Mouse (Mus musculus) CH12.LX (cell line): Measurements from ENCODE around the gene Cactin. TPM values are rescaled to one million over a fixed set of nuclear protein-coding genes. Genes with fewer than 3 reads are reported as not detected.

Experiments
- DNase-seq: peaks from one replicate; pipeline ENCODE4 v3.0.0-alpha.2; 2013; ENCODE audit errors: extremely low read depth
- H3K27ac ChIP-seq: 2 replicates; pipeline ENCODE4 v1.5.1; 2012; ENCODE audit warnings: low read depth, mild to moderate bottlenecking, control low read depth, moderate library complexity; ENCODE audit not compliant: insufficient read depth
- H3K27me3 ChIP-seq: replicated peaks from 2 replicates; pipeline ENCODE3; 2012; ENCODE audit warnings: inconsistent platforms
- H3K36me3 ChIP-seq, 2 experiments: replicated peaks in 1 of 2; 2 replicates each; pipeline versions ENCODE3 to v1.6.1; 2012; ENCODE audit warnings: inconsistent platforms in 1 of 2, low read length in 1 of 2, mild to moderate bottlenecking in 1 of 2, mixed read lengths in 1 of 2, moderate library complexity in 1 of 2; ENCODE audit not compliant: control insufficient read depth in 1 of 2, insufficient read depth in 1 of 2
- H3K4me1 ChIP-seq, 2 experiments: 2 replicates each; pipeline ENCODE4 v1.6.1; 2012; ENCODE audit warnings: inconsistent platforms in 1 of 2, moderate library complexity in 1 of 2; ENCODE audit not compliant: insufficient read depth in 2 of 2, control insufficient read depth in 1 of 2
- H3K4me2 ChIP-seq: 2 replicates; pipeline ENCODE4 v1.6.1; 2012; ENCODE audit warnings: low read depth, mild to moderate bottlenecking, control low read depth; ENCODE audit not compliant: poor library complexity, insufficient read depth, severe bottlenecking
- H3K4me3 ChIP-seq, 3 experiments: fragments of 150-350 bp in 1 of 3; sonication (generic) in 1 of 3; replicated peaks in 1 of 3; 2 replicates each; pipeline versions ENCODE3 to v1.5.1; 2011 to 2012; ENCODE audit warnings: low read depth in 2 of 3, low read length in 2 of 3, mild to moderate bottlenecking in 2 of 3, moderate library complexity in 2 of 3, control low read depth in 1 of 3, improper control_type of control experiment in 1 of 3, inconsistent platforms in 1 of 3, mixed read lengths in 1 of 3; ENCODE audit not compliant: poor library complexity in 1 of 3
- H3K79me2 ChIP-seq: replicated peaks from 2 replicates; pipeline ENCODE4 v1.6.1; 2012; ENCODE audit warnings: mild to moderate bottlenecking, moderate library complexity; ENCODE audit not compliant: control insufficient read depth, poor library complexity, insufficient read depth, severe bottlenecking; ENCODE audit errors: extremely low read depth
- H3K9ac ChIP-seq: 2 replicates; pipeline ENCODE4 v1.6.1; 2012; ENCODE audit warnings: low read depth, mild to moderate bottlenecking, control low read depth, moderate library complexity; ENCODE audit not compliant: insufficient read depth
- H3K9me3 ChIP-seq: replicated peaks from 2 replicates; pipeline ENCODE3; 2012; ENCODE audit warnings: low read length, inconsistent platforms, mixed read lengths
- BHLHE40 ChIP-seq: IDR thresholded peaks from 2 replicates; pipeline ENCODE4 v1.6.1; 2011; ENCODE audit warnings: mild to moderate bottlenecking, low read depth, low read length, improper control_type of control experiment
- CHD1 ChIP-seq: IDR thresholded peaks from 2 replicates; pipeline ENCODE4 v1.6.1; 2012; ENCODE audit warnings: low read depth, low read length, improper control_type of control experiment, inconsistent platforms
- CHD2 ChIP-seq: IDR thresholded peaks from 2 replicates; pipeline ENCODE4 v1.6.1; 2011; ENCODE audit warnings: low read length, improper control_type of control experiment
- CTCF ChIP-seq, 2 experiments: IDR thresholded peaks in 1 of 2; conservative IDR thresholded peaks in 1 of 2; 2 replicates each; pipeline ENCODE4 v1.5.1; 2011 to 2012; ENCODE audit warnings: low read depth in 2 of 2, low read length in 2 of 2, improper control_type of control experiment in 1 of 2, inconsistent platforms in 1 of 2, mild to moderate bottlenecking in 1 of 2, moderate library complexity in 1 of 2
- E2F4 ChIP-seq: IDR thresholded peaks from 2 replicates; pipeline ENCODE4 v1.6.1; 2011; ENCODE audit warnings: low read depth, low read length, improper control_type of control experiment; ENCODE audit not compliant: insufficient replicate concordance
- ELF1 ChIP-seq: IDR thresholded peaks from 2 replicates; pipeline ENCODE4 v1.6.1; 2014; ENCODE audit warnings: low read depth, mild to moderate bottlenecking, inconsistent platforms, low read length, improper control_type of control experiment
- EP300 ChIP-seq: IDR thresholded peaks from 2 replicates; pipeline ENCODE4 v1.6.1; 2011; ENCODE audit warnings: low read length, improper control_type of control experiment
- ETS1 ChIP-seq: conservative IDR thresholded peaks from 2 replicates; pipeline ENCODE4 v1.6.1; 2012; ENCODE audit warnings: low read depth, mild to moderate bottlenecking, inconsistent platforms, low read length, improper control_type of control experiment, moderate library complexity
- GABPA ChIP-seq: IDR thresholded peaks from 2 replicates; pipeline ENCODE4 v1.6.1; 2012; ENCODE audit warnings: low read depth, low read length, improper control_type of control experiment, inconsistent platforms; ENCODE audit not compliant: insufficient replicate concordance
- HCFC1 ChIP-seq: IDR thresholded peaks from 2 replicates; pipeline ENCODE4 v1.6.1; 2012; ENCODE audit warnings: low read depth, mild to moderate bottlenecking, inconsistent platforms, low read length, improper control_type of control experiment
- IRF4 ChIP-seq: IDR thresholded peaks from 2 replicates; pipeline ENCODE4 v1.6.1; 2014; ENCODE audit warnings: low read depth, mild to moderate bottlenecking, inconsistent platforms, low read length, improper control_type of control experiment
- JUN ChIP-seq: IDR thresholded peaks from 2 replicates; pipeline ENCODE4 v1.6.1; 2011; ENCODE audit warnings: low read depth, mild to moderate bottlenecking, low read length, improper control_type of control experiment, moderate library complexity; ENCODE audit not compliant: insufficient read depth
- JUND ChIP-seq: conservative IDR thresholded peaks from 2 replicates; pipeline ENCODE4 v1.6.1; 2011; ENCODE audit warnings: low read depth, low read length, improper control_type of control experiment
- KAT2A ChIP-seq: IDR thresholded peaks from 2 replicates; pipeline ENCODE4 v1.6.1; 2012; ENCODE audit warnings: low read length, improper control_type of control experiment, inconsistent platforms; ENCODE audit not compliant: insufficient replicate concordance
- MAFK ChIP-seq: IDR thresholded peaks from 2 replicates; pipeline ENCODE4 v1.6.1; 2011; ENCODE audit warnings: low read length, improper control_type of control experiment; ENCODE audit not compliant: insufficient replicate concordance
- MAX ChIP-seq: IDR thresholded peaks from 2 replicates; pipeline ENCODE4 v1.6.1; 2011; ENCODE audit warnings: low read length, improper control_type of control experiment
- MAZ ChIP-seq: IDR thresholded peaks from 2 replicates; pipeline ENCODE4 v1.6.1; 2012; ENCODE audit warnings: low read depth, mild to moderate bottlenecking, inconsistent platforms, low read length, improper control_type of control experiment, moderate library complexity
- MEF2A ChIP-seq: IDR thresholded peaks from 2 replicates; pipeline ENCODE4 v1.6.1; 2014; ENCODE audit warnings: low read depth, mild to moderate bottlenecking, inconsistent platforms, low read length, improper control_type of control experiment, borderline replicate concordance
- MXI1 ChIP-seq: IDR thresholded peaks from 2 replicates; pipeline ENCODE4 v1.6.1; 2011; ENCODE audit warnings: mild to moderate bottlenecking, low read depth, low read length, improper control_type of control experiment
- MYC ChIP-seq: IDR thresholded peaks from 2 replicates; pipeline ENCODE4 v1.6.1; 2011; ENCODE audit warnings: low read depth, mild to moderate bottlenecking, improper control_type of control experiment, low read length
- NELFE ChIP-seq: IDR thresholded peaks from 2 replicates; pipeline ENCODE4 v1.6.1; 2011; ENCODE audit warnings: low read depth, low read length, improper control_type of control experiment
- NRF1 ChIP-seq: IDR thresholded peaks from 2 replicates; pipeline ENCODE4 v1.6.1; 2014; ENCODE audit warnings: low read depth, mild to moderate bottlenecking, inconsistent platforms, low read length, improper control_type of control experiment, moderate library complexity
- PAX5 ChIP-seq: IDR thresholded peaks from 2 replicates; pipeline ENCODE4 v1.6.1; 2012; ENCODE audit warnings: low read length, inconsistent platforms, mixed read lengths
- POLR2A ChIP-seq: IDR thresholded peaks from 2 replicates; pipeline ENCODE4 v1.6.1; 2011; ENCODE audit warnings: low read depth, mild to moderate bottlenecking, improper control_type of control experiment, low read length
- POLR2AphosphoS2 ChIP-seq: IDR thresholded peaks from 2 replicates; pipeline ENCODE4 v1.6.1; 2011; ENCODE audit warnings: low read depth, low read length, improper control_type of control experiment
- RAD21 ChIP-seq: IDR thresholded peaks from 2 replicates; pipeline ENCODE4 v1.6.1; 2011; ENCODE audit warnings: low read depth, mild to moderate bottlenecking, low read length, improper control_type of control experiment, moderate library complexity
- RCOR1 ChIP-seq: conservative IDR thresholded peaks from 2 replicates; pipeline ENCODE4 v1.6.1; 2012; ENCODE audit warnings: low read depth, mild to moderate bottlenecking, inconsistent platforms, low read length, improper control_type of control experiment
- SIN3A ChIP-seq: IDR thresholded peaks from 2 replicates; pipeline ENCODE4 v1.6.1; 2012; ENCODE audit warnings: low read length, improper control_type of control experiment, inconsistent platforms
- SMC3 ChIP-seq: IDR thresholded peaks from 2 replicates; pipeline ENCODE4 v1.6.1; 2011; ENCODE audit warnings: low read depth, low read length, improper control_type of control experiment
- TBP ChIP-seq: conservative IDR thresholded peaks from 2 replicates; pipeline ENCODE4 v1.6.1; 2011; ENCODE audit warnings: low read depth, low read length, improper control_type of control experiment
- TCF12 ChIP-seq: IDR thresholded peaks from 2 replicates; pipeline ENCODE4 v1.6.1; 2014; ENCODE audit warnings: low read depth, mild to moderate bottlenecking, inconsistent platforms, low read length, improper control_type of control experiment
- UBTF ChIP-seq: IDR thresholded peaks from 2 replicates; pipeline ENCODE4 v1.6.1; 2012; ENCODE audit warnings: low read depth, mild to moderate bottlenecking, inconsistent platforms, low read length, improper control_type of control experiment, moderate library complexity
- USF1 ChIP-seq: IDR thresholded peaks from 2 replicates; pipeline ENCODE4 v1.6.1; 2014; ENCODE audit warnings: low read depth, mild to moderate bottlenecking, inconsistent platforms, low read length, improper control_type of control experiment
- USF2 ChIP-seq: conservative IDR thresholded peaks from 2 replicates; pipeline ENCODE4 v1.6.1; 2011; ENCODE audit warnings: low read depth, low read length, improper control_type of control experiment
- ZC3H11A ChIP-seq: IDR thresholded peaks from 2 replicates; pipeline ENCODE4 v1.6.1; 2012; ENCODE audit warnings: low read depth, mild to moderate bottlenecking, inconsistent platforms, low read length, improper control_type of control experiment
- ZKSCAN1 ChIP-seq: IDR thresholded peaks from 2 replicates; pipeline ENCODE4 v1.6.1; 2012; ENCODE audit warnings: low read depth, inconsistent platforms, low read length, improper control_type of control experiment, borderline replicate concordance
- ZMIZ1 ChIP-seq: IDR thresholded peaks from 2 replicates; pipeline ENCODE4 v1.6.1; 2012; ENCODE audit warnings: low read depth, mild to moderate bottlenecking, inconsistent platforms, low read length, improper control_type of control experiment
- ZNF384 ChIP-seq: IDR thresholded peaks from 2 replicates; pipeline ENCODE4 v1.6.1; 2012; ENCODE audit warnings: low read depth, low read length, improper control_type of control experiment, inconsistent platforms
- dilution Hi-C: fragments of 300-500 bp; cut with MboI; formaldehyde crosslinking; loops from 2 replicates; pipeline ENCODE4 v1.14.3; 2020; ENCODE audit warnings: low sequenced_read_pairs; ENCODE audit not compliant: extremely low pct_unique_long_range_greater_than_20kb, extremely low pct_ligation_motif_present
- in situ Hi-C: fragments of 300-500 bp; cut with MboI; formaldehyde crosslinking; loops from 3 replicates; pipeline ENCODE4 v1.14.3; 2019; ENCODE audit warnings: low sequenced_read_pairs, low pct_ligation_motif_present, low pct_unique_long_range_greater_than_20kb, mixed read lengths
- polyA plus RNA-seq: library from polyadenylated mRNA; unstranded; fragments of >175 nt; gene quantifications from 2 replicates; pipeline ENCODE4 v1.2.1, GENCODE M21; 2012; ENCODE audit warnings: low read depth; ENCODE audit not compliant: insufficient read length
- total RNA-seq, 2 experiments: library from RNA; depleted of rRNA; stranded (reverse); fragments of 300-350 nt in 1 of 2; fragments of >200 nt in 1 of 2; gene quantifications; 2 replicates each; pipeline ENCODE4 v1.2.3; 2012 to 2014

The Cactin gene
- total and polyA plus RNA-seq, 3 experiments = 21.4 to 39.3 (median 34.6) TPM

- Histone ChIP-seq H3K36me3 (peaks cover 7 to 21% of the 10 kb centered on the region in 2 experiments), H3K4me3 (peak overlapping the region; percentile 27 to 92 (median 37)), H3K27me3 (no peaks in the 10 kb centered on the region), H3K4me1 (peaks cover 22 to 67% of the 10 kb centered on the region in 2 experiments), H3K9me3 (no peaks in the 10 kb centered on the region), H3K27ac (peak overlapping the region; percentile 43), H3K4me2 (peak overlapping the region; percentile 58), H3K9ac (peak overlapping the region; percentile 41), H3K79me2 (no peaks in the 10 kb centered on the region; the same call in 1 of the 2 replicates)
- in situ Hi-C loops = loop anchor here (10.0 kb wide), 1 partner anchor 162 kb away; no protein-coding TSS in a partner anchor
- TF ChIP-seq CTCF (conservative IDR thresholded peaks at IDR 0.05 in 1 of 2, IDR thresholded peaks at IDR 0.05 in 1 of 2; ENCODE audit: low read depth in 2 of 2, low read length in 2 of 2) = no peak
- no peak for TF ChIP-seq ELF1
- TF ChIP-seq MAX = peak; percentile 95
- TF ChIP-seq ZMIZ1 = no peak
- no peak for TF ChIP-seq RCOR1
- TF ChIP-seq SIN3A = peak; percentile 53; the same call in 1 of the 2 replicates
- no peak for TF ChIP-seq IRF4
- TF ChIP-seq GABPA = no peak
- peak; percentile 81; the same call in 1 of the 2 replicates for TF ChIP-seq MXI1
- 0 out of 2 replicates have a peak, but pooled peaks have one; percentile 18 for TF ChIP-seq USF2
- TF ChIP-seq ETS1 = 0 out of 2 replicates have a peak, but pooled peaks have one; percentile 39
- no peak for TF ChIP-seq MAFK
- no peak for TF ChIP-seq CHD1
- no peak for TF ChIP-seq ZC3H11A
- TF ChIP-seq MYC = peak; percentile 97
- no peak for TF ChIP-seq ZNF384
- peak; percentile 59; the same call in 1 of the 2 replicates for TF ChIP-seq TCF12
- 0 out of 2 replicates have a peak, but pooled peaks have one; percentile 36 for TF ChIP-seq TBP
- TF ChIP-seq POLR2A = peak; percentile 46; the same call in 1 of the 2 replicates
- no peak for TF ChIP-seq NELFE
- TF ChIP-seq JUND = no peak
- no peak for TF ChIP-seq SMC3
- peak; percentile 67 for TF ChIP-seq NRF1
- 0 out of 2 replicates have a peak, but pooled peaks have one; percentile 12 for TF ChIP-seq MEF2A
- no peak for TF ChIP-seq HCFC1
- no peak for TF ChIP-seq JUN
- no peak for TF ChIP-seq EP300
- no peak for TF ChIP-seq UBTF
- TF ChIP-seq POLR2AphosphoS2 = no peak
- no peak for TF ChIP-seq KAT2A
- TF ChIP-seq MAZ = no peak
- TF ChIP-seq CHD2 = 0 out of 2 replicates have a peak, but pooled peaks have one; percentile 25
- TF ChIP-seq ZKSCAN1 = no peak
- TF ChIP-seq PAX5 = no peak
- no peak for TF ChIP-seq E2F4
- TF ChIP-seq RAD21 = no peak
- TF ChIP-seq USF1 = 0 out of 2 replicates have a peak, but pooled peaks have one; percentile 11
- TF ChIP-seq BHLHE40 = peak; percentile 82
- peak; percentile 86 for DNase-seq
- dilution Hi-C loops = no loop called here
Measured at GRCm38 (mm10) chr10:81356352-81356990, 35.6 kb downstream of the Cactin start.
